Mouse (Mus musculus): Measurements from ENCODE around the gene Ncf2. TPM values are rescaled to one million over a fixed set of nuclear protein-coding genes. Genes with fewer than 3 reads are reported as not detected.
A peak's percentile ranks its signal among the peaks of the same experiment; 100 is the strongest.

Gene Ncf2
- total RNA-seq, 2 experiments from 2014 or later: 2.5 to 2.8 TPM

GRCm38 (mm10) chr1:152796683-152797263 is 3.2 kb upstream of the Ncf2 start:
- no peak for DNase-seq

- DNase-seq: no peak
These were observed 1.9 kb upstream of the Ncf2 start for GRCm38 (mm10) chr1:152798125-152798524.

GRCm38 (mm10) chr1:152800633-152801176 is 711 bp downstream of the Ncf2 start:
- DNase-seq: no peak

GRCm38 (mm10) chr1:152804907-152805306 is 4.9 kb downstream of the Ncf2 start:
- no peak for DNase-seq

- DNase-seq: no peak
These were observed 7.8 kb downstream of the Ncf2 start for GRCm38 (mm10) chr1:152807619-152808391.

GRCm38 (mm10) chr1:152808392-152808680 is 8.3 kb downstream of the Ncf2 start:
- no peak for DNase-seq

GRCm38 (mm10) chr1:152809541-152810252 is 9.7 kb downstream of the Ncf2 start:
- DNase-seq: no peak

GRCm38 (mm10) chr1:152810533-152811439 is 10.8 kb downstream of the Ncf2 start:
- DNase-seq: no peak

- peak; percentile 44 for DNase-seq
These were observed 15.3 kb downstream of the Ncf2 start for GRCm38 (mm10) chr1:152815265-152815701.

- DNase-seq: no peak
These were observed 17.2 kb downstream of the Ncf2 start for GRCm38 (mm10) chr1:152817027-152817769.

GRCm38 (mm10) chr1:152817794-152818193 is 17.8 kb downstream of the Ncf2 start:
- peak; percentile 33 for DNase-seq

- DNase-seq: no peak
These were observed 19.6 kb downstream of the Ncf2 start for GRCm38 (mm10) chr1:152819558-152819957.

- DNase-seq: no peak
These were observed 21.1 kb downstream of the Ncf2 start for GRCm38 (mm10) chr1:152820911-152821695.

GRCm38 (mm10) chr1:152821746-152822145 is 21.8 kb downstream of the Ncf2 start:
- no peak for DNase-seq

GRCm38 (mm10) chr1:152824206-152824605 is 24.2 kb downstream of the Ncf2 start:
- DNase-seq: no peak

GRCm38 (mm10) chr1:152826446-152826845 is 26.5 kb downstream of the Ncf2 start:
- no peak for DNase-seq

GRCm38 (mm10) chr1:152828168-152828567 is 28.2 kb downstream of the Ncf2 start:
- DNase-seq: no peak

GRCm38 (mm10) chr1:152828637-152829355 is 28.8 kb downstream of the Ncf2 start:
- no peak for DNase-seq

GRCm38 (mm10) chr1:152830054-152830453 is 30.1 kb downstream of the Ncf2 start:
- no peak for DNase-seq

GRCm38 (mm10) chr1:152831003-152831402 is 31.0 kb downstream of the Ncf2 start:
- DNase-seq: no peak
